Mouse (Mus musculus): ENCODE results near the gene Rpap3. TPM values are rescaled to one million over a fixed set of nuclear protein-coding genes. Genes with fewer than 3 reads are reported as not detected.
"Not testable (repeated sequence)": the region's sequence is repeated elsewhere in the genome, so short reads cannot be mapped to it uniquely, and the experiment has no call there.

Gene Rpap3
- polyA plus RNA-seq, 1 experiment = 41.7 TPM

GRCm38 (mm10) chr15:97672211-97672765 lies 33.3 kb downstream of the Rpap3 start:
- Histone ChIP-seq H3K36me3 (ENCODE audit: control insufficient read depth, insufficient read depth, low read length, poor library complexity, severe bottlenecking) (peaks cover 8% of the 10 kb centered on the region), H3K27me3 (ENCODE audit: control insufficient read depth, insufficient read depth, low read length, poor library complexity, severe bottlenecking) (no peaks in the 10 kb centered on the region), H3K9ac (ENCODE audit: low read depth, poor library complexity, severe bottlenecking) (no peak overlapping the region), H3K27ac (ENCODE audit: insufficient read depth, low read length) (no peak overlapping the region), H3K4me1 (ENCODE audit: control insufficient read depth, insufficient read depth, low read length) (no peaks in the 10 kb centered on the region), H3K4me3 (ENCODE audit: low read depth, low read length) (no peak overlapping the region), H3K9me3 (replicated peaks; ENCODE audit: control insufficient read depth, insufficient read depth, low read length, poor library complexity, severe bottlenecking) (no peaks in the 10 kb centered on the region)
- TF ChIP-seq EP300 (IDR thresholded peaks at IDR 0.05; ENCODE audit: insufficient read depth, low read depth, low read length) (no peak), POLR2A (IDR thresholded peaks at IDR 0.05; ENCODE audit: insufficient read depth, low read length) (no peak), CTCF (IDR thresholded peaks at IDR 0.05; ENCODE audit: low read depth, low read length) (no peak)

GRCm38 (mm10) chr15:97670554-97670953 lies 35.1 kb downstream of the Rpap3 start:
- Histone ChIP-seq H3K27ac (ENCODE audit: insufficient read depth, low read length) (no peak overlapping the region), H3K9ac (ENCODE audit: low read depth, poor library complexity, severe bottlenecking) (no peak overlapping the region)
- TF ChIP-seq EP300 (IDR thresholded peaks at IDR 0.05; ENCODE audit: insufficient read depth, low read depth, low read length) (no peak), POLR2A (IDR thresholded peaks at IDR 0.05; ENCODE audit: insufficient read depth, low read length) (no peak), CTCF (IDR thresholded peaks at IDR 0.05; ENCODE audit: low read depth, low read length) (no peak)

GRCm38 (mm10) chr15:97668158-97668877 lies 37.3 kb downstream of the Rpap3 start:
- not testable (repeated sequence) for H3K9ac ChIP-seq (ENCODE audit: low read depth, poor library complexity, severe bottlenecking); H3K27me3 ChIP-seq (ENCODE audit: control insufficient read depth, insufficient read depth, low read length, poor library complexity, severe bottlenecking); H3K9me3 ChIP-seq (replicated peaks; ENCODE audit: control insufficient read depth, insufficient read depth, low read length, poor library complexity, severe bottlenecking); H3K27ac ChIP-seq (ENCODE audit: insufficient read depth, low read length); H3K36me3 ChIP-seq (ENCODE audit: control insufficient read depth, insufficient read depth, low read length, poor library complexity, severe bottlenecking); H3K4me1 ChIP-seq (ENCODE audit: control insufficient read depth, insufficient read depth, low read length)
- H3K4me3 ChIP-seq (ENCODE audit: low read depth, low read length) = peak overlapping the region; percentile 21

More at GRCm38 (mm10) chr15:97670554-97670953, 35.1 kb downstream of the Rpap3 start:
- H3K27me3 ChIP-seq (ENCODE audit: control insufficient read depth, insufficient read depth, low read length, poor library complexity, severe bottlenecking) = no peaks in the 10 kb centered on the region
- no peaks in the 10 kb centered on the region for H3K9me3 ChIP-seq (replicated peaks; ENCODE audit: control insufficient read depth, insufficient read depth, low read length, poor library complexity, severe bottlenecking)
- no peak overlapping the region for H3K4me3 ChIP-seq (ENCODE audit: low read depth, low read length)
- peaks cover 7% of the 10 kb centered on the region; the same call in 1 of the 2 replicates for H3K36me3 ChIP-seq (ENCODE audit: control insufficient read depth, insufficient read depth, low read length, poor library complexity, severe bottlenecking)
- no peaks in the 10 kb centered on the region for H3K4me1 ChIP-seq (ENCODE audit: control insufficient read depth, insufficient read depth, low read length)

GRCm38 (mm10) chr15:97667437-97667836 lies 38.2 kb downstream of the Rpap3 start:
- Histone ChIP-seq H3K9ac (ENCODE audit: low read depth, poor library complexity, severe bottlenecking) (no peak overlapping the region), H3K4me3 (ENCODE audit: low read depth, low read length) (no peak overlapping the region), H3K27ac (ENCODE audit: insufficient read depth, low read length) (no peak overlapping the region), H3K9me3 (replicated peaks; ENCODE audit: control insufficient read depth, insufficient read depth, low read length, poor library complexity, severe bottlenecking) (no peaks in the 10 kb centered on the region), H3K36me3 (ENCODE audit: control insufficient read depth, insufficient read depth, low read length, poor library complexity, severe bottlenecking) (no peaks in the 10 kb centered on the region), H3K27me3 (ENCODE audit: control insufficient read depth, insufficient read depth, low read length, poor library complexity, severe bottlenecking) (no peaks in the 10 kb centered on the region), H3K4me1 (ENCODE audit: control insufficient read depth, insufficient read depth, low read length) (no peaks in the 10 kb centered on the region)
- TF ChIP-seq CTCF (IDR thresholded peaks at IDR 0.05; ENCODE audit: low read depth, low read length) = peak; percentile 65
- TF ChIP-seq EP300 (IDR thresholded peaks at IDR 0.05; ENCODE audit: insufficient read depth, low read depth, low read length) = no peak

- Histone ChIP-seq H3K27ac (ENCODE audit: insufficient read depth, low read length) (no peak overlapping the region), H3K9ac (ENCODE audit: low read depth, poor library complexity, severe bottlenecking) (no peak overlapping the region), H3K4me1 (ENCODE audit: control insufficient read depth, insufficient read depth, low read length) (no peaks in the 10 kb centered on the region), H3K27me3 (ENCODE audit: control insufficient read depth, insufficient read depth, low read length, poor library complexity, severe bottlenecking) (no peaks in the 10 kb centered on the region), H3K4me3 (ENCODE audit: low read depth, low read length) (no peak overlapping the region), H3K36me3 (ENCODE audit: control insufficient read depth, insufficient read depth, low read length, poor library complexity, severe bottlenecking) (no peaks in the 10 kb centered on the region), H3K9me3 (replicated peaks; ENCODE audit: control insufficient read depth, insufficient read depth, low read length, poor library complexity, severe bottlenecking) (no peaks in the 10 kb centered on the region)
- no peak for TF ChIP-seq EP300 (IDR thresholded peaks at IDR 0.05; ENCODE audit: insufficient read depth, low read depth, low read length)
- TF ChIP-seq POLR2A (IDR thresholded peaks at IDR 0.05; ENCODE audit: insufficient read depth, low read length) = no peak
- TF ChIP-seq CTCF (IDR thresholded peaks at IDR 0.05; ENCODE audit: low read depth, low read length) = no peak
These were observed 39.2 kb downstream of the Rpap3 start for GRCm38 (mm10) chr15:97666457-97666770.

GRCm38 (mm10) chr15:97665770-97666456 lies 39.7 kb downstream of the Rpap3 start:
- Histone ChIP-seq H3K9ac (ENCODE audit: low read depth, poor library complexity, severe bottlenecking) (no peak overlapping the region), H3K27me3 (ENCODE audit: control insufficient read depth, insufficient read depth, low read length, poor library complexity, severe bottlenecking) (no peaks in the 10 kb centered on the region), H3K36me3 (ENCODE audit: control insufficient read depth, insufficient read depth, low read length, poor library complexity, severe bottlenecking) (no peaks in the 10 kb centered on the region), H3K9me3 (replicated peaks; ENCODE audit: control insufficient read depth, insufficient read depth, low read length, poor library complexity, severe bottlenecking) (no peaks in the 10 kb centered on the region), H3K27ac (ENCODE audit: insufficient read depth, low read length) (no peak overlapping the region), H3K4me1 (ENCODE audit: control insufficient read depth, insufficient read depth, low read length) (no peaks in the 10 kb centered on the region), H3K4me3 (ENCODE audit: low read depth, low read length) (no peak overlapping the region)
- no peak for TF ChIP-seq CTCF (IDR thresholded peaks at IDR 0.05; ENCODE audit: low read depth, low read length)

All from ES-Bruce4 (cell line).